Mouse (Mus musculus): ENCODE measurements at regions not wholly inside any gene's neighbourhood (a gene's known extent, or its start where the extent isn't known, plus 50 kb on each side); places are given as distances from the start of the nearest gene placed in this dataset.

GRCm38 (mm10) chr12:47466740-47467139 lies 648.0 kb upstream of the Nova1 start:
- no peak for DNase-seq

DNA sequence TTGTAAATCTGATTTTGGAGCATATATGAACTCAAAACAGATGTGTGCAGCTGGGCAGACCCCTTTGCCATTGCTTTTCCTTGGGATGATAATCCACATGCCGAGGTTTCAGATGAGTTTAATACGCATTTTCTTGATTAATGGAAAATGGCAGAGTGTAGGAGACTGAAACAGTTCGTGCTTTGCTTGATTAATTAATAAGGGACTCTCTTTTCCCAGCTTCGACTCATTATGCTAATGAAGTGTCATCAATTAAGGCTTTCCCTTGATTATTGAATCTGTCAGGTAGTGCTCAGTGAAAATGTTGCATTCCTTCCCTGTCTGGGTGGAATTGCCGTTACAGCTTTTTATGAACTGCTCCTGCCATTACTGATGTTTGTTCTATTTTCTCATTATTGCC lies 647.2 kb upstream of the Nova1 start:
- no peak for DNase-seq

GRCm38 (mm10) chr12:47431669-47432068 lies 612.9 kb upstream of the Nova1 start:
- no peak for DNase-seq

DNA sequence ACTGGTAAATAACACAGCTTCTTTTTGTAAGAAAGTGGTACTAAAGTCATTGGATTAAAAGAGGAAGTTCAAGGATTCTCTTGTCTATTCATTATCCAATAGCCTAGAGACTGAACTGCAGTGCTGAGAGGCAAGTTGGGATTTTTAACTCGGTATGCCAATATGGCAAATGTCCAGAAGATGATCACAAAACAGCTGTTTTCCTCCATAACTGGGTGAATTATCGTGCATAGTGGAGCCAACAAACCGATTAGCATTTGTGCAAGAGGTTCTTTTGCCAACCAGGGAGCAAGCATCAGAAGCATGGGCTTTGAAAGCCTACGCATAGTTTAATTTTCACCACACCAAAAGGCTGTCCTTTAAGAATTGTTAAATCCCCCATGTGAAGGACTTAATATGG lies 593.5 kb upstream of the Nova1 start:
- no peak for DNase-seq

DNA sequence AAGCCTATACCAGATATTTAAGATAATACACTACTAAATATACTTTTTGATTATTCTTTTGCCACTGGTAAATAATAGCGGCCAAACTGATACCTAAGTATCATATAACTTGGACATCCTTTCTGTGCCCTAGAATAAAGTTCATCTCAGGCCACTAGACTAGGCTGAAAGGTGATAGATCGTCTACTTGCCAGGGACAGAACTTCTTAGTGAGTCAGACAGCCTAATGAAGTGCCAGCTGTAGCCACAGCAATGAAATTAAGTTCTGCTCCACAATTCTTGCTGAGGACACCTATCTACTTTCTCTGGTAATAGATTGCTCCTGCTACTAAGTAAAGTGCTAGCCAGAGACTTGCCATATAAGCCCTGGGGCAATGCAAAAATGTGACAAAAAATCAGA lies 587.8 kb upstream of the Nova1 start:
- DNase-seq: no peak

DNA sequence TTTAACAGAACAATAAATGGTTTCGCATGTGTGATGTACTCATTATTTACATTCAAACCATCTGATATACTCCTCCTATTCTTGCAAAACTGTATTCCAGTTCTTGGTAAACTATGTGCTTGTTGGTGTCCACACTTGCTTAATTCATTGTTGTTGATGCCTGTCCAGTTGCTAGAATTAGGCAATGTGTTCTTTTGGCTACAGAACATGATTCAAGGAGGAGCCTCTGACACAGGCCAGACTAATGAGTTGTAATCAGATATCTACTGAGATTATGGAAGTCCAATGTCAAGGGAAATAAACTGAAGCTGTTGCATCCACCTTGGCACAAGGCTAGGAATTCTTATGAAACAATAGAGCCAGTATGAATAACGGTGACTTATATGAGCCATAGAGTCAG lies 587.4 kb upstream of the Nova1 start:
- DNase-seq: no peak

DNA sequence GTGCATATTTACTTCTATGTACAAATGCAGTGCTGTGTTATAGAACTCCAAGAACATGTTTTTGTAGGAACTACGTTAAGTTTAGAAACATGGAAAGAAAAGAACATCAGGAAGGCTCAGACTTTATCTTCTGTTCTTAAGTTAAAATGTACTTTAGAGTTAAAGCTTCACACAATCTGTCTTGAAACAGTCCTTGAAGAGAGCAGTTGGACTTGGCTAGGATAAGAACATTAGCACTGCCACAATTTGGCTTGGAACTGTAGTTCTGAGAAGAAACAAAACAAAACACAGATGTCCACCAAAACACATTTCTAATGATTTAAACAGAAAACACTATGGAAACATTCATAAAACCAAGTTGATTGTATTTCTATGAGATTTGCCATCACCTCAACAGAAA lies 564.5 kb upstream of the Nova1 start:
- no peak for DNase-seq

GRCm38 (mm10) chr12:47353269-47353668 lies 534.5 kb upstream of the Nova1 start:
- no peak for DNase-seq

DNA sequence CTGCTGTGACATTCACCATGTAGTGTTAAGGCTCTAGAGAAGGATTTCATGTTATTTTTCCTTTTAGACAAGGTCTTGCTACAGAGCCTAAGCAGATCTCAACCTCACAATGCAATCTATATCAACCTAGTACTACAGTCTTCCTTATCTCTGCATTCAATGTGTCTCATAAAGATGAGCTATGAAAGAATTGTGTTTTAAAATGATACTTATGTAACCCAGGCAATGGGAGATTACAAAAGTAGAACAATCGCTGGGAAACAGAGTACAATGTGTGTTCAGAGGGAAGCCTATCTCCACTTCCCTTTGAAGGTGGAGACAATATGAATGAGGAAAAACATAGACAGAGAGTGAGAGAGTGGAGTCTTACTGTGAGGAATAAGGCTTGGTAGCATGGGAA lies 532.5 kb upstream of the Nova1 start:
- no peak for DNase-seq

DNA sequence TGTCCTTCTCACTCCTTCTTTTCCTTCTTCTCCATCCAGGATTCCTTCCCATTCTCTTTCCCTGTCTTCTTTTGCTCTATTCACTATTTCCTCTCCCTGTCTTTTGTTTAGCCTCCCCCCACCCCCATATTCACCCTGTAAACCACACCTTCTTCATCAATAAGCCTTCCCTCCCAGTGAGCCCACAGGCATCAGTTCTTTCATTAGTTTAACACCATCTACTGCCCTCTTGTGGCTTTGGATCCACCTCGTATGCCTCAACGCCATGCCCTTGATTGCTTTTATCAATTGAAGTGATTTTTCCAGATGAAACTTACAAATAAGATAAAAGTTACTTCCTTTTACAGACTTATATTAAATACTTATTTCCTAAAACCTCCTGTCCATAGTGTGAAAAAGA lies 494.7 kb upstream of the Nova1 start:
- DNase-seq: peak; percentile 6

DNA sequence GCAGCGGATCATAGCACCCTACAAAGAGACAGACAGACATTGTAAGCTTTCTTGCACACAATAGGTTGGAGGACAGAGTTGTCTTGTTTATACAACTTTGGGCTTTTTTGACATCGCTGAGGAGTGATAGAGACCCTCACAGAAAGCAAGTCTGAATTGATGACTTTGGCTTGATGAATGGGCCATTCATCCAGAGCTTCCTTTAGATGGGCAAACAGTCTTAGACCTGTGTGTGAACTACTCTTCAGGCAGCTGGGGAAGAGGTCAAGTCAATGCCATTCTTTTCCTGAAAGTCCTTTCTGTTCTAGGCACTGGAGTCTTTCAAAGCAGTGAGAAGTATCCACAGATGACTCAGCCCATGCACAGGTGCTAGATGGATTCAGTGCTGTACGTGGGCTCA lies 457.2 kb upstream of the Nova1 start:
- no peak for DNase-seq

DNA sequence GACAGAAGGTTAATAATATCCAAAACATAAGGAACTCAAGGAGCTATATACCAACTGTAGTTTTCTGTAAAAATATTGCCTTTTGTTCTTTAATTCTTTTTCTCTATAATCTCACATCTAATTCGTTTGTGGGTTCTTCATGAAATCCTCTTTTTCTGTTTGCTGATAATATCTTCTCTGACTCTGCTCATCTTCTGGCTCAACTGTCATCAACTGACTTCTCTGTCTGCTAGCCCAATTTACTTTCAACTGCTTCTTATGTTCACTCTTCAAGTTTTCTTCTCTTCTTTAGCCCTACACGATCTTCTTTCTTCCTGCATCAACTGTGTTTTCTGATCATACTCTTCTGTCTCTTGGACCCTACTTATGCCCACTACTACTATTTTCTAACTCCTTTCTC lies 453.6 kb upstream of the Nova1 start:
- no peak for DNase-seq

DNA sequence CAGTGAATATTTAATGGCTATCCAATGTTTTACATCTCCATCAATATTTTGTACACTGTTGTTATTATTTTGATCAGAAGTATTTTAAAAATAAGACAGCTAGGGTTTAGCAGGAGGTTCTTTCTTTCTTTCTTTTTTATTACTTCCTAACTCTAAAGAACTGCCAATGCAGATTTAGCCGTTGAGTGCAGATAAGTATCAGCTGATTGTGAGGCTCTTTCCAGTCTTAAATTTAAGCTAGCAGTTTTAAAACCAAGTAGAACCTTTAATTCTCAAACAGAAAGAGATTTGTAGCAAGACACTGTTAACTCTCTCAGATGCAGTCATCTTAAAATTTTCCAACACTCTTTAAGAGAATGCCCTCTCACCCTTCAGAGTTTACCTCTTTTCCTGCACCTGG lies 445.4 kb upstream of the Nova1 start:
- DNase-seq: no peak

- DNase-seq: no peak
These were observed 444.7 kb upstream of the Nova1 start for GRCm38 (mm10) chr12:47263408-47263807.

DNA sequence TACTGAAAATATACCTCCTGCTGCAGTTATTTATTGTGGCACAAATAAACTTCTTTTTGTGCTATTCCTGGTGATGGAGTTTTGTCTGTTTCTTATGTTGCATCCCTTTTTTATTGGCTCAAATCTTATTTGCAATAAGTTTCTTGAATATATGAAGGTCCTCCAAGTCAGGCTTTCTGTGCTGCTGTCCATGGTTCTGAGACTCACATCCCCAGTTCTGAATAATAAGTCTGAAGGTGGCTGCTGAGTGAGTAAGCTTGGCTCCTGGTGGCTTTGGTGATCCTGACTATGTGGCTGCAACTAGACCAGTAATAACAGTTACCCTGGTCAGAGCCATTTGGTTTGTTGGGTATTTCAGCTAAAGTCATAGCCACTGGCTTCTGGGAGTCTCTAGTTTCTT lies 433.6 kb upstream of the Nova1 start:
- DNase-seq: no peak

DNA sequence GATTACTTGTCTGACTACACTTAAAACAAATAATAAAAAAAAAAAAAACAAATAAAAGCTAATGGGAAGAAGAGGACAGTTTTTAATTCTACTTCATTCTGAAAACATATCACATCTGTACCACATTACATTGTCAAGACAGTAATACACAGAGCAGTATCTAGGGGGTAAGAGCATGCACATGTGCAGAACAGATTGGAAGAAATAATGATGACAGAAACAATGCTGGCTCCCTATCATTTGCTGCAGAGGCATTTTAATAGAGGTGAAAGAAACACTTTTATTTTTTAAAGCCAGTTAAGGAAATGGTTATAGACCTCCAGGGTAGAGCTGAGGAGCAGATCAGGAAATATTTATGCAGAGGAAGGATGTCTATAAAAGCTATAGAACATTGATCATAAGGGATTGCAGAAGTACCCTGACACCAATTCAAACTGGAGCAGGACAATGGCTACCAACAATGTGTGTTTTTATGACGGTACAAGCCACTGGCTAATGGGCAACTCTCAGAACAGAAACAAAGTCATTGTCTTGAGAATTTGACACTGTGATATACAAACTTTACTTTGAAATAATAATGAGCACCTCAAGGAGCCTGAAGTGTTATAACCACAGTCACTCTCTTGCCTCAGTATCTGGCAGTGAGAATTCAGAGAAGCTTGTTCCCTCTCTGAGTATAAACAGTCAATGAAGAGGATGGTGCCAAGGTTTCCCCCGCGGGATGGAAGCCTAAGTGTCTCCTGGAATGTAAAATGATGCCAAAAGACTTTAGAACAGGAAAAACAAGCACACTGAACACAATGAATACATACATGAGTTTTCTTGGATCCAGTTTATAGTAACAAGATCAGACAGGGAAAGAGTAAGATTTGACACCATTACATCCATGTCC lies 425.1 kb upstream of the Nova1 start:
- no peak for DNase-seq

DNA sequence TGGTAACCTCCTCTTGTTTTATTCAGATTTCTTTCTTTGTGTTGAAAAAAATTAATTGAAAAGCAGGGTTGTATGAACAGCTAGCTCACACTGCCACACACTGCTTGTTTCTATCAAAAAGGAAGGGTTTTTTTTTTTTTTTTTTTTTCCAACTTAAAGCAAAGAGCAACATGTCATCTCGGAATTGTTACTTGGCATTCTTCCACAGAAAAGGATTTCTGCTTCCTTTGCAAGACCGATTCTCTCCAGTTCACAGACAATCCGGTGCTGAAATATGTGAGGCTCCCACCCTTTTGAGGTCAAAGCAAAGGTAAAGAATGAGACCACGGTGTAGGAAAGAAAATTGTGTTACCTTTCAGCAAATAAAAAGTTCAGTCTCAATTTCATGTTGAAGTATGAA lies 401.3 kb upstream of the Nova1 start:
- DNase-seq: no peak

DNA sequence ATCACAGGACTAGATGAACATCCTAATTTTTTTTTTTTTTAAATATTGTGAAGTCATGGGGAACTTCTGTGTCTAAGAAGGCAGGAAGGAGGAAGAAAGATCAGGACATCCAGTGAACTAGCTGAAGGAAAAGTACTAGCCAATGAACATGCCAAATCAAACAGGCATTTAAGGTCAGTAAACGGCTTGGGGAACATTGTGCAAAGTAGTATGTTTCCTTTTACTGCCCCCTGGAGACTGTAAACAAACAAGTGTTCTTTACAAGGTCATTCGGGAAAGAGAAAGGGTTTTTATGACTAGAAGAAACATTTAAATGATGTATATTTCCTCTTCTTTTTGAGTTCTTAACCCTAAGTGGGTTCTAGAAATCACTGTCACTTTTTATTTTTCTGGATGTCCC lies 400.6 kb upstream of the Nova1 start:
- no peak for DNase-seq

GRCm38 (mm10) chr12:47211417-47212104 lies 392.8 kb upstream of the Nova1 start:
- DNase-seq: no peak

- no peak for DNase-seq
These were observed 384.2 kb upstream of the Nova1 start for GRCm38 (mm10) chr12:47202936-47203335.

DNA sequence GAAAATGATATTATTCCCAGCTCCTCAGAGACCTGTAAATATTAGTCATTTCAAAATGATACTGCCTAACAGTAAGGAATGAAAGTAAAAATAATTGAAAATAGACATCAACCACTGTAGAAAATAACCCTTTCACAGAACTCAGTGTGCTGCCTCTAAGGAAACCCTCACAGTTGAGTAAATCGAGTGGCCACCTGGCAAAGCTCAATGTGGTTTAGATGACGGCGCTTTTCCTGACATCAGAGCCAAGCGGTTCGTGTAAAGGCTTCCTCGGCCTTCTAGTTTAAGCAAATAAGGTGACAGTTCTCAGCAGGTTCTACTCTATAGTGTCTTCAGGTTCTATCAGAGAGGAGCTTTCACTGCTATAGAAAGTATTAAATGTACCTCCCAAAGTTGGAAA lies 379.9 kb upstream of the Nova1 start:
- no peak for DNase-seq

DNA sequence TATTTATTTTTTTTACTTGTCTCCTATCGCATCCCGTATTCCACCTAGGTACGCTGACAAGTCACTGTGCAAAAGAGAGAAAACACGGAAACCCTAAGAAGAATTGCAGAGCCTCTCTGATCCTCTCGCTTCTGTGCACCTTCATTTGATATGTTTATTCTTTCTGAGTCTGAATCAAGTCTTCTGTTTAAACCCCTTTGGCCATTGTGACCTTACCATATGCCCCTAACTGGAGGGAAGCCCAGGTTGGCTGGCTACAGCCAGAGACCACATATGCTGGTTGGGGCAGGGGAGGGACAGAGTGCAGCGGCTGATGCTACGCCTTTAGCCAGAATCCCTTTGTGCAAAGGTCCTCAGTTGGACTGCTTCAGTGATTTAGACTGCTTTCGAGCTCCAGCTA lies 346.0 kb upstream of the Nova1 start:
- DNase-seq: peak; percentile 3

- peak; percentile 36 for DNase-seq
These were observed 345.4 kb upstream of the Nova1 start for GRCm38 (mm10) chr12:47164031-47164717.

DNA sequence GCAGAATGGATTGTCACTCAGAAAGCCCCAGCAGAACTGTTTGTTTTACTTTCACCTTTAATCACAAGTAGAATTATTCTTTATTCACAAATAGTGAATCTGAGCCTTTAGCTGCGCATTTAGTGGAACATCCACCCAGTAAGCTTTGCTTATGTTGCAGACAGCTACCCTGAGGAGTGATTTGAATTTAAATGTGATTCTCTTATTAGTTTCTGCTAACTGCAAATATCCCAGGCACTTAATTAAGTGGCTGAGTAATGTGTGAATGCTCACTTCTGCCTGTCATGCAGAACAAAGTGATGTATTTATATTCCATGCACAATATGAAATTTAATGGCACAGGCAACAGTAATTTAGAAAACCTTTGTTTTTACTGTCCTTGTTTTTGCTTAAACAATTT lies 344.4 kb upstream of the Nova1 start:
- DNase-seq: no peak
